Mouse (Mus musculus) lung, adult 18-20 months (tissue): ENCODE results near the gene Map4k2.
"Not testable (repeated sequence)": the region's sequence is repeated elsewhere in the genome, so short reads cannot be mapped to it uniquely, and the experiment has no call there.

Experiments used
- DNase-seq, 2 experiments: peaks; one replicate each; pipeline ENCODE4 v3.0.0; 2022; ENCODE audit warnings: mixed read lengths in 2 of 2

Gene Map4k2

GRCm38 (mm10) chr19:6340524-6341452, at the start of gene Map4k2:
Gene Map4k2 (plus strand): TSS chr19:6341135.
- DNase-seq: peak; percentile 85 to 91

- no peak for DNase-seq
Measured at GRCm38 (mm10) chr19:6292262-6292661, 48.7 kb upstream of the Map4k2 start.

- no peak for DNase-seq
Measured at GRCm38 (mm10) chr19:6294301-6294700, 46.6 kb upstream of the Map4k2 start.

GRCm38 (mm10) chr19:6296551-6297210, 44.3 kb upstream of the Map4k2 start:
- DNase-seq: no peak

- DNase-seq: peak; percentile 70 to 74
Measured at GRCm38 (mm10) chr19:6297641-6298040, 43.3 kb upstream of the Map4k2 start.

- DNase-seq: no peak
Measured at GRCm38 (mm10) chr19:6299003-6299402, 41.9 kb upstream of the Map4k2 start.

GRCm38 (mm10) chr19:6299450-6300267, 41.3 kb upstream of the Map4k2 start:
- peak; percentile 60 to 68 for DNase-seq

GRCm38 (mm10) chr19:6300402-6300841, 40.5 kb upstream of the Map4k2 start:
- DNase-seq: peak; percentile 81 to 86

GRCm38 (mm10) chr19:6302114-6302513, 38.8 kb upstream of the Map4k2 start:
- DNase-seq: no peak

GRCm38 (mm10) chr19:6302522-6302921, 38.4 kb upstream of the Map4k2 start:
- DNase-seq: peak; percentile 53 to 59

GRCm38 (mm10) chr19:6303831-6304230, 37.1 kb upstream of the Map4k2 start:
- DNase-seq: no peak

GRCm38 (mm10) chr19:6304787-6305516, 36.0 kb upstream of the Map4k2 start:
- peak; percentile 92 to 94 for DNase-seq

- no peak for DNase-seq
Measured at GRCm38 (mm10) chr19:6305517-6306115, 35.3 kb upstream of the Map4k2 start.

- DNase-seq: peak; percentile 93 to 95
Measured at GRCm38 (mm10) chr19:6306137-6306551, 34.8 kb upstream of the Map4k2 start, which contains the start of gene Cdc42bpg. Gene Cdc42bpg (plus strand): TSS chr19:6306456.

- DNase-seq: peak; percentile 84 to 89
Measured at GRCm38 (mm10) chr19:6306586-6306985, 34.3 kb upstream of the Map4k2 start.

- peak; percentile 82 to 89 for DNase-seq
Measured at GRCm38 (mm10) chr19:6307733-6308531, 33.0 kb upstream of the Map4k2 start.

GRCm38 (mm10) chr19:6310181-6310580, 30.8 kb upstream of the Map4k2 start:
- no peak for DNase-seq

GRCm38 (mm10) chr19:6311783-6312182, 29.2 kb upstream of the Map4k2 start:
- not testable (repeated sequence) for DNase-seq

GRCm38 (mm10) chr19:6313796-6314195, 27.1 kb upstream of the Map4k2 start:
- no peak for DNase-seq

GRCm38 (mm10) chr19:6314513-6314912, 26.4 kb upstream of the Map4k2 start:
- peak; percentile 59 to 64 for DNase-seq

- no peak for DNase-seq
Measured at GRCm38 (mm10) chr19:6315573-6315972, 25.4 kb upstream of the Map4k2 start.
